ENCODE assay signal across 33 mouse cellular contexts in the genomic region with DNA sequence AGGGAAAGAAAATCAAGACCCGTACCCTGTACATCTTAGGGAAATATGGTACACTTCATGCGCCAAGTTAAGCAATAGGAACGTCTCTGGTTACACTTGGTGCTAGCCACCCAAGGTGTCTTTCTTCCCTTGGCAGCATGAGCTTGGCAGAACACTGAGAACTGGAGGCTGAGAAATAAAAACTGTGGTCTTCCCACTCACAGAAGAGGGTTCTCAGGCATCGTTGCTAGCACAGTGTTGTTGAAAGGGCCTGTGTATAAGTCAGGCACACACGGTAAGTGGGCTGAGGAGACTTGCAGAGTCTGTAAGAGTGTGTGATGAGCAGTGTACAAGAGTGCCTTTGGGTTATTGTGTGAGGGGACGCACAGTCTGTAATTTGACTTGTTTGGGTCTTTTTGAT. TPM values are rescaled to one million over a fixed set of nuclear protein-coding genes. Genes with fewer than 3 reads are reported as not detected.
DNase-seq lines count a peak whose midpoint lies in the region; ATAC-seq and TF ChIP-seq lines count a peak whose summit lies in the region.
"Had no signal": no experiment of that assay in that cellular context is flagged by ENCODE, and none has a peak within 500 bp of the region (broad histone marks: within the 10 kb centered on the region; RNA-seq: fewer than 3 reads in every experiment).

No protein-coding gene starts in this region.

- no peak overlapping the region for H3K9ac ChIP-seq in embryonic facial prominence, embryonic 13.5 days
- H3K9ac ChIP-seq: heart, embryonic 12.5 days; hindbrain, embryonic 14.5 days; kidney, embryonic 15.5 days; limb, embryonic 15.5 days; liver, embryonic 13.5 days; neural tube, embryonic 15.5 days; stomach, embryonic 15.5 days had no signal

- H3K4me2 ChIP-seq in embryonic facial prominence, embryonic 13.5 days: no peak overlapping the region
- H3K4me2 ChIP-seq: limb, embryonic 15.5 days; stomach, embryonic 15.5 days had no signal

- peaks cover 30% of the 10 kb centered on the region for H3K4me1 ChIP-seq in embryonic facial prominence, embryonic 13.5 days
- H3K4me1 ChIP-seq in embryonic facial prominence, embryonic 10.5 days: peaks cover 20% of the 10 kb centered on the region

- no peaks in the 10 kb centered on the region for H3K9me3 ChIP-seq in embryonic facial prominence, embryonic 13.5 days
- H3K9me3 ChIP-seq in embryonic facial prominence, embryonic 10.5 days: no peaks in the 10 kb centered on the region
- H3K9me3 ChIP-seq: heart, embryonic 12.5 days; kidney, embryonic 15.5 days; limb, embryonic 10.5 days; limb, embryonic 15.5 days; liver, embryonic 13.5 days; neural tube, embryonic 15.5 days; stomach, embryonic 15.5 days had no signal

- WGBS in embryonic facial prominence, embryonic 13.5 days: 64% methylated on average over 6 of the region's 6 CpGs
- 90% methylated on average over 6 of the region's 6 CpGs for WGBS in embryonic facial prominence, embryonic 10.5 days

- 0 out of 2 replicates have a peak overlapping the region, but pooled peaks have one; percentile 5 for H3K27ac ChIP-seq in embryonic facial prominence, embryonic 13.5 days
- no peak overlapping the region for H3K27ac ChIP-seq in embryonic facial prominence, embryonic 10.5 days (replicated peaks)
- H3K27ac ChIP-seq in layer of hippocampus, adult 2 months: peak overlapping the region; percentile 44
- H3K27ac ChIP-seq: heart, adult 2 months; hindbrain, embryonic 14.5 days; kidney, embryonic 15.5 days; limb, embryonic 10.5 days; limb, embryonic 15.5 days; liver, embryonic 13.5 days; macrophage; neural tube, embryonic 15.5 days; stomach, embryonic 15.5 days had no signal

- TF ChIP-seq CTCF in layer of hippocampus, adult 2 months (conservative IDR thresholded peaks at IDR 0.05): no peak

- H3K36me3 ChIP-seq in embryonic facial prominence, embryonic 13.5 days: no peaks in the 10 kb centered on the region
- no peaks in the 10 kb centered on the region for H3K36me3 ChIP-seq in embryonic facial prominence, embryonic 10.5 days (replicated peaks)
- H3K36me3 ChIP-seq: heart, embryonic 12.5 days; kidney, embryonic 15.5 days; limb, embryonic 10.5 days; limb, embryonic 15.5 days; liver, embryonic 13.5 days; neural tube, embryonic 15.5 days; stomach, embryonic 15.5 days had no signal

- H3K27me3 ChIP-seq in embryonic facial prominence, embryonic 13.5 days: no peaks in the 10 kb centered on the region
- H3K27me3 ChIP-seq in embryonic facial prominence, embryonic 10.5 days (replicated peaks; ENCODE audit: low read depth, poor library complexity, severe bottlenecking): 0 out of 2 replicates have a peak, but pooled peaks cover 3% of the 10 kb centered on the region
- H3K27me3 ChIP-seq: CH12.LX; kidney, embryonic 15.5 days; limb, embryonic 15.5 days; neural tube, embryonic 15.5 days; stomach, embryonic 15.5 days had no signal

- no peak for DNase-seq in embryonic facial prominence, embryonic 10.5 days (ENCODE audit: low spot score)
- DNase-seq in layer of hippocampus, adult 2 months (ENCODE audit: low spot score in 2 of 2): no peak
- DNase-seq in layer of hippocampus, postnatal 14 days (ENCODE audit: low spot score in 2 of 2): no peak
- DNase-seq in left cerebral cortex, postnatal 25 days (ENCODE audit: low spot score in 2 of 2): peak; percentile 23 to 78
- DNase-seq in left cerebral cortex, adult 11 months (ENCODE audit: low spot score): no peak
- peak; percentile 83 for DNase-seq in brain, adult 2 months (ENCODE audit: low read depth, low spot score)
- DNase-seq: adrenal gland, adult 2 months; adrenal gland, postnatal 36 days; cerebellum, adult 2 months; cerebellum, postnatal 14 days; gastrocnemius, postnatal 25 days; heart, adult 2 months; kidney, adult 18-20 months; kidney, postnatal 36 days; liver, embryonic 13.5 days; lung, adult 18-20 months; midbrain, embryonic 14.5 days; retina, postnatal 1 day; thymus, postnatal 14 days had no signal

- intact Hi-C loops in left cerebral cortex, postnatal 25 days (cut with DNase I): loop anchor here (2.0 to 5.0 kb wide), 3 partner anchors 41 to 63 kb away; partner anchors contain the start of gene Hnrnpll

- ATAC-seq in embryonic facial prominence, embryonic 13.5 days (ENCODE audit: insufficient number of reproducible peaks, insufficient read depth, low FRiP score, low TSS enrichment, low read depth): no peak
- no peak for ATAC-seq in inflammation-experienced regulatory T-cells, adult 6 months
- ATAC-seq: activated CD4-positive, CD25-positive, alpha-beta regulatory T cell, adult 4 months; forebrain, embryonic 14.5 days; lung, postnatal 0 days had no signal

- H3K4me3 ChIP-seq in embryonic facial prominence, embryonic 13.5 days: no peak overlapping the region
- no peak overlapping the region for H3K4me3 ChIP-seq in embryonic facial prominence, embryonic 10.5 days
- no peak overlapping the region for H3K4me3 ChIP-seq in layer of hippocampus, adult 2 months
- H3K4me3 ChIP-seq: heart, adult 2 months; kidney, embryonic 15.5 days; limb, embryonic 15.5 days; liver, embryonic 13.5 days; neural tube, embryonic 15.5 days; stomach, embryonic 15.5 days had no signal

RNA-seq across cellular contexts. Expression of gene Galm, which starts 1.1 kb away (rescaled TPM):
- polyA plus RNA-seq in embryonic facial prominence, embryonic 13.5 days (2015; fragmentation: Nextera tagmentation; extraction: Ambion mirVana): 20.0 and 23.7 TPM in 2 replicates
- polyA plus RNA-seq in embryonic facial prominence, embryonic 10.5 days (2016; fragmentation: Nextera tagmentation; extraction: Ambion mirVana): 13.8 and 17.6 TPM in 2 replicates
- total RNA-seq in layer of hippocampus, adult 2 months (2021): 1 to 10 TPM; 3.8 to 5.4 TPM
- total RNA-seq in layer of hippocampus, postnatal 14 days (2021): 1 to 10 TPM; 4.0 to 5.0 TPM
- 1 to 10 TPM; 1.8 to 2.2 TPM for total RNA-seq in left cerebral cortex, postnatal 25 days (2021)
- polyA plus RNA-seq in inflammation-experienced regulatory T-cells, adult 6 months (2017; shearing (Covaris generic)): 10 to 100 TPM; 36.2 to 50.6 (median 42.1) TPM

Comparison
In these comparisons a context has a peak if more than half of its experiments do, and no peak if none do; other contexts are left out.
1. DNase-seq: peak in left cerebral cortex, postnatal 25 days (2 of 2) and brain, adult 2 months (single experiment); none in embryonic facial prominence, embryonic 10.5 days (single experiment), layer of hippocampus, adult 2 months (0 of 2), layer of hippocampus, postnatal 14 days (0 of 2) and left cerebral cortex, adult 11 months (single experiment).